Mouse (Mus musculus) heart, postnatal 0 days (tissue): ENCODE measurements at regions not wholly inside any gene's neighbourhood (a gene's known extent, or its start where the extent isn't known, plus 50 kb on each side); places are given as distances from the start of the nearest gene placed in this dataset.

ENCODE experiments used
- CTCF ChIP-seq: IDR thresholded peaks from 2 replicates; pipeline ENCODE4 v1.5.1; 2016; ENCODE audit warnings: antibody characterized with exemption, control low read depth, low read depth
- EP300 ChIP-seq: IDR thresholded peaks from 2 replicates; pipeline ENCODE4 v1.6.1; 2016; ENCODE audit warnings: antibody characterized with exemption, low read depth

DNA sequence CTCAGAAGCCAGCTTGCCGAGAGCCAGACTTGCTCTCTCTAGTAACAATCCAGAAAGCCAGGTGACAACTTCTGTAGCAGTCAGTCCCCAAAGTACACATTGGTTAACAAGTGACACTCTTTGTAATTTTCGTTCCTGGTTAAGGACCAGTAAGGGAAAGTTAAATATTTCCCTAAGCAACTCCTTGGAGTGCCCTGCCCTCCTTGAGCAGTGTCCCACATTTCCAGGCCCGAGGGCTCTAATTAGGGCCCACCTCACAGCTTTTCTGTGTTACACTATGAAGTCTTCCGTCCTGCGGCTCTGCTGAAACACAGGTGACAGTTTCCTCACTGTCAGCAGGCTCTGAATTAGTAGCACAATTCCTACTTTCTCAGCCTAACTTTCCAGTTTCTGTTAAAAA lies 194.9 kb downstream of the Fam169b start:
- TF ChIP-seq CTCF (no peak), EP300 (no peak)
